Mouse (Mus musculus) layer of hippocampus, adult 9-10 months (tissue): Measurements from ENCODE around the gene Pax8.

Experiments
- DNase-seq: peaks from one replicate; pipeline ENCODE4 v3.0.0; 2022; ENCODE audit warnings: low spot score

The Pax8 gene

GRCm38 (mm10) chr2:24460808-24461127, 14.6 kb downstream of the Pax8 start:
- no peak for DNase-seq

- no peak for DNase-seq
Observed at GRCm38 (mm10) chr2:24460112-24460807, 15.1 kb downstream of the Pax8 start.

GRCm38 (mm10) chr2:24456841-24457240, 18.6 kb downstream of the Pax8 start:
- no peak for DNase-seq

- no peak for DNase-seq
Observed at GRCm38 (mm10) chr2:24455057-24455855, 20.1 kb downstream of the Pax8 start.

GRCm38 (mm10) chr2:24454429-24455011, 20.9 kb downstream of the Pax8 start:
- DNase-seq: no peak

GRCm38 (mm10) chr2:24453206-24453605, 22.2 kb downstream of the Pax8 start:
- DNase-seq: no peak

- no peak for DNase-seq
Observed at GRCm38 (mm10) chr2:24449111-24449510, 26.3 kb downstream of the Pax8 start.

- DNase-seq: no peak
Observed at GRCm38 (mm10) chr2:24443256-24443790, 32.1 kb downstream of the Pax8 start.

- no peak for DNase-seq
Observed at GRCm38 (mm10) chr2:24442303-24442925, 33.0 kb downstream of the Pax8 start.

- DNase-seq: no peak
Observed at GRCm38 (mm10) chr2:24441899-24442298, 33.5 kb downstream of the Pax8 start.

GRCm38 (mm10) chr2:24440056-24440455, 35.3 kb downstream of the Pax8 start:
- DNase-seq: no peak

- no peak for DNase-seq
Observed at GRCm38 (mm10) chr2:24435699-24436098, 39.7 kb downstream of the Pax8 start.

GRCm38 (mm10) chr2:24434670-24435069, 40.7 kb downstream of the Pax8 start:
- no peak for DNase-seq

GRCm38 (mm10) chr2:24429806-24430205, 45.6 kb downstream of the Pax8 start:
- no peak for DNase-seq

- no peak for DNase-seq
Observed at GRCm38 (mm10) chr2:24427866-24428675, 47.3 kb downstream of the Pax8 start.

GRCm38 (mm10) chr2:24425630-24426029, 49.8 kb downstream of the Pax8 start:
- no peak for DNase-seq

- no peak for DNase-seq
Observed at GRCm38 (mm10) chr2:24422815-24423214, 52.6 kb downstream of the Pax8 start.

- no peak for DNase-seq
Observed at GRCm38 (mm10) chr2:24421211-24421863, 54.1 kb downstream of the Pax8 start.

GRCm38 (mm10) chr2:24417564-24417963, 57.8 kb downstream of the Pax8 start:
- DNase-seq: no peak

GRCm38 (mm10) chr2:24417106-24417505, 58.3 kb downstream of the Pax8 start:
- no peak for DNase-seq

- DNase-seq: no peak
Observed at GRCm38 (mm10) chr2:24416668-24417067, 58.7 kb downstream of the Pax8 start.
